Mouse (Mus musculus) CH12.LX (cell line): Measurements from ENCODE around the gene Gm10190.

Experiments used
- CTCF ChIP-seq, 2 experiments: IDR thresholded peaks in 1 of 2; conservative IDR thresholded peaks in 1 of 2; 2 replicates each; pipeline ENCODE4 v1.5.1; 2011 to 2012; ENCODE audit warnings: low read depth in 2 of 2, low read length in 2 of 2, improper control_type of control experiment in 1 of 2, inconsistent platforms in 1 of 2, mild to moderate bottlenecking in 1 of 2, moderate library complexity in 1 of 2
- JUND ChIP-seq: conservative IDR thresholded peaks from 2 replicates; pipeline ENCODE4 v1.6.1; 2011; ENCODE audit warnings: low read depth, low read length, improper control_type of control experiment
- POLR2A ChIP-seq: IDR thresholded peaks from 2 replicates; pipeline ENCODE4 v1.6.1; 2011; ENCODE audit warnings: low read depth, mild to moderate bottlenecking, improper control_type of control experiment, low read length
- USF1 ChIP-seq: IDR thresholded peaks from 2 replicates; pipeline ENCODE4 v1.6.1; 2014; ENCODE audit warnings: low read depth, mild to moderate bottlenecking, inconsistent platforms, low read length, improper control_type of control experiment

DNA sequence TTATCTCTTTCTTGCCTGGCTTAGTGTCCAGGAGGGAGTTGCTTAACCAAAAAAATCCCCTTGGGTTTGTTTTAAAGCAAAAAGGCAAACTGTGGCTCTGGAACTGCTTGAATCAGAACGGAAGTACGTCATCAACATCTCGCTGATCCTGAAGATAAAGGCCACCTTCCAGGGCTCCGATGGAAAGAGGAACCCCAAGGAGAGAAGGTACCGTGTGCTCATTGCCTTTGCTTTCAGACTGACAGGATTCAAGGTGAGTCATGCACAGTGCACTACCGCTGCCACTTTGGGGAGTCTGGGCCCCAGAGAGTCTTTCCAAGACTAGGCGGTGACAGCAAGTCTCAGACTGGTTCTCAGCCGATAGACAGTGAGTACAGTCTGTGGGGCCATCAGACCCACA, 13.1 kb downstream of the Gm10190 start:
- TF ChIP-seq POLR2A (no peak), USF1 (no peak), JUND (no peak), CTCF (conservative IDR thresholded peaks at IDR 0.05 in 1 of 2, IDR thresholded peaks at IDR 0.05 in 1 of 2; ENCODE audit: low read depth in 2 of 2, low read length in 2 of 2) (no peak)
